Mouse (Mus musculus) urinary bladder, adult 18-20 months (tissue): ENCODE results near the gene Ephx1.
"Not testable (repeated sequence)": the region's sequence is repeated elsewhere in the genome, so short reads cannot be mapped to it uniquely, and the experiment has no call there.

ENCODE experiments used
- DNase-seq, 2 experiments: peaks; one replicate each; pipeline ENCODE4 v3.0.0; 2022; ENCODE audit warnings: low spot score in 2 of 2, mixed read lengths in 2 of 2

The Ephx1 gene

GRCm38 (mm10) chr1:180974126-180974746, 46.5 kb downstream of the Ephx1 start:
- no peak for DNase-seq

GRCm38 (mm10) chr1:180972941-180973340, 47.8 kb downstream of the Ephx1 start:
- no peak for DNase-seq

- no peak for DNase-seq
Observed at GRCm38 (mm10) chr1:180967261-180967660, 53.4 kb downstream of the Ephx1 start.

- no peak for DNase-seq
Observed at GRCm38 (mm10) chr1:180966542-180966941, 54.2 kb downstream of the Ephx1 start.

- DNase-seq = no peak
Observed at GRCm38 (mm10) chr1:180965786-180966185, 54.9 kb downstream of the Ephx1 start.

- DNase-seq = no peak
Observed at GRCm38 (mm10) chr1:180958797-180959196, 61.9 kb downstream of the Ephx1 start.

GRCm38 (mm10) chr1:180957989-180958388, 62.7 kb downstream of the Ephx1 start:
- DNase-seq = no peak

GRCm38 (mm10) chr1:180956973-180957381, 63.7 kb downstream of the Ephx1 start:
- DNase-seq = no peak

- no peak for DNase-seq
Observed at GRCm38 (mm10) chr1:180956401-180956800, 64.3 kb downstream of the Ephx1 start.

- DNase-seq = peak in 1 of 2 experiments; percentile 25
Observed at GRCm38 (mm10) chr1:180952808-180953207, 67.9 kb downstream of the Ephx1 start.

- no peak for DNase-seq
Observed at GRCm38 (mm10) chr1:180952085-180952746, 68.5 kb downstream of the Ephx1 start.

GRCm38 (mm10) chr1:180946448-180946847, 74.3 kb downstream of the Ephx1 start:
- DNase-seq = no peak

- DNase-seq = peak; percentile 28 to 64
Observed at GRCm38 (mm10) chr1:180945001-180945980, 75.4 kb downstream of the Ephx1 start.

GRCm38 (mm10) chr1:180944553-180944952, 76.2 kb downstream of the Ephx1 start:
- no peak for DNase-seq

- DNase-seq = no peak
Observed at GRCm38 (mm10) chr1:180943896-180944295, 76.8 kb downstream of the Ephx1 start.

GRCm38 (mm10) chr1:180943032-180943644, 77.6 kb downstream of the Ephx1 start:
- peak in 1 of 2 experiments; percentile 23 for DNase-seq

- DNase-seq = peak; percentile 75 to 79
Observed at GRCm38 (mm10) chr1:180942166-180943031, 78.3 kb downstream of the Ephx1 start, which contains the start of gene Tmem63a. Gene Tmem63a, plus strand, starts transcription at chr1:180942344.

- peak in 1 of 2 experiments; percentile 35 for DNase-seq
Observed at GRCm38 (mm10) chr1:180941726-180942125, 79.0 kb downstream of the Ephx1 start.

GRCm38 (mm10) chr1:180940776-180941460, 79.8 kb downstream of the Ephx1 start:
- no peak for DNase-seq

GRCm38 (mm10) chr1:180938781-180939180, 81.9 kb downstream of the Ephx1 start:
- DNase-seq = not testable (repeated sequence)
